Mouse (Mus musculus) kidney, adult 2 months (tissue): ENCODE results near the gene Esyt2.

ENCODE experiments used
- CTCF ChIP-seq: fragments of 200-500 bp; conservative IDR thresholded peaks from 2 replicates; pipeline ENCODE4 v1.5.1; 2011; ENCODE audit warnings: low read depth, mild to moderate bottlenecking, control low read depth, low read length, moderate library complexity, mixed read lengths; ENCODE audit not compliant: insufficient read depth, insufficient read length
- POLR2A ChIP-seq: fragments of 200-500 bp; IDR thresholded peaks from one replicate; pipeline ENCODE4 v1.6.1; 2011; ENCODE audit warnings: low read depth, low read length, control low read depth

GRCm38 (mm10) chr12:116238803-116239202 lies 42.2 kb upstream of the Esyt2 start:
- TF ChIP-seq POLR2A (no peak), CTCF (no peak)
